Mouse (Mus musculus) small intestine, adult 2 months (tissue): Measurements from ENCODE around the gene Ipcef1.

ENCODE experiments used
- CTCF ChIP-seq: fragments of 200-500 bp; IDR thresholded peaks from 2 replicates; pipeline ENCODE4 v1.5.1; 2012; ENCODE audit warnings: low read depth, mild to moderate bottlenecking, control low read depth, inconsistent platforms, low read length, moderate library complexity, mixed read lengths; ENCODE audit not compliant: insufficient replicate concordance, insufficient read length; ENCODE audit errors: extremely low read depth
- POLR2A ChIP-seq: fragments of 200-500 bp; IDR thresholded peaks from 2 replicates; pipeline ENCODE4 v1.6.1; 2012; ENCODE audit warnings: low read depth, mild to moderate bottlenecking, control low read depth, inconsistent platforms, low read length, moderate library complexity

DNA sequence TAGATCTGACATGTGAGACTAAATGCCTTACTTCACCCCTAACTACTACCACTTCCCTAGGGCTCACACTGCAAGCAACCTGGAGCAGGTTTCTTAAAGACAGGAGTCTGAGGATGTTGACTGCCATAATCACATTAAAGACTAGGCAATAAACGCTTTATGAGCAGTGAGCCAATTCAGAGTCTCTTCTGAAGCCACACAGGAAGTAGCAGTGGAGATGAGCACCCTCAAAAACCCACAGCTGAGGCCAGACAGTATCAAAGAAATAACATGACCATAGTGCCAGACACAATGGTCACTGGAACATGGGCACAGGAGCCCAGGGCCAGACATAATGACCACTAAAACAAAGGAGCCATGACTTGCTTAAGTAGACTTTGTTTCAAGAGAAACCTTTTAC lies 63.7 kb downstream of the Ipcef1 start:
- no peak for TF ChIP-seq CTCF
- TF ChIP-seq POLR2A, result no peak
